In the genomic region with DNA sequence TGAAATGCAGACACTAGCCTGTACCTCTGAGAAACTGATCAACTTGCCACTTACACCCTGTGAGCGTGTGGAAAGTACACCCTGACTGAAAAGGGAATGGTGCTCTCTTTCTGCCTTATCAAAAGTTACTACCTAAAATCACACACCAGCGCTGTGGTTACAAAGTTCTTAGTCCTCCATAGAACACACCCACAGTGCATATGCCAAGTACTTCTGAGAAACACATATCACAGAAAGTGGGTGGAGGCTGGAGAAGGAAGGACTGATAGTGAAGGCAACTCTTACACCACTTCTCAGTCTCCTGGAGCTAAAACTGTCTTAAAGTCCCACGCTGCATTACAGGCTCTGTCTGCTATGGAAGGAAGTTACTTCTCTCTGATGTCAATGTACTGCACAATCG, we compare ENCODE assay signal across 13 mouse cellular contexts.
DNase-seq lines count a peak whose midpoint lies in the region; ATAC-seq and TF ChIP-seq lines count a peak whose summit lies in the region.
"Had no signal": no experiment of that assay in that cellular context is flagged by ENCODE, and none has a peak within 500 bp of the region (broad histone marks: within the 10 kb centered on the region; RNA-seq: fewer than 3 reads in every experiment).

No protein-coding gene starts in this region.

- no peak for DNase-seq in lung, embryonic 14.5 days
- DNase-seq in lung, adult 18-20 months: no peak
- DNase-seq in brain, adult 2 months (ENCODE audit: low read depth, low spot score): peak; percentile 74
- peak; percentile 36 for DNase-seq in large intestine, adult 2 months (ENCODE audit: low read depth, low spot score)
- no peak for DNase-seq in layer of hippocampus, postnatal 14 days (ENCODE audit: low spot score in 2 of 2)
- DNase-seq in left cerebral cortex, postnatal 36 days (ENCODE audit: low spot score in 2 of 2): no peak
- no peak for DNase-seq in adrenal gland, postnatal 4 days (ENCODE audit: low spot score in 2 of 2)
- DNase-seq: adrenal gland, adult 8-10 months; cerebellum, adult 9-10 months; kidney, adult 18-20 months; thymus, postnatal 36 days had no signal

- intact Hi-C loops in left cerebral cortex, postnatal 36 days (cut with DNase I): no loop called here

- peak overlapping the region; percentile 72 for H3K27ac ChIP-seq in lung, embryonic 14.5 days (ENCODE audit: low read depth)
- peak overlapping the region; percentile 60 for H3K27ac ChIP-seq in small intestine, adult 2 months (ENCODE audit: insufficient read depth, low read depth, low read length)
- H3K27ac ChIP-seq: left cerebral cortex, adult 2 months had no signal

- no peak for TF ChIP-seq POLR2A in small intestine, adult 2 months (IDR thresholded peaks at IDR 0.05; ENCODE audit: low read depth, low read length)

- 0 out of 2 replicates have a peak, but pooled peaks have one; percentile 7 for ATAC-seq in lung, embryonic 14.5 days (ENCODE audit: insufficient read depth)

- H3K36me3 ChIP-seq in lung, embryonic 14.5 days (ENCODE audit: insufficient read depth): no peaks in the 10 kb centered on the region
- no peaks in the 10 kb centered on the region for H3K36me3 ChIP-seq in small intestine, adult 2 months (ENCODE audit: control insufficient read depth, insufficient read depth, low read length)

- WGBS in lung, embryonic 14.5 days: 77% methylated on average over 4 of the region's 4 CpGs
- WGBS in large intestine, adult 2 months: 32% methylated on average over 4 of the region's 4 CpGs
- WGBS in small intestine, adult 2 months: 27% methylated on average over 4 of the region's 4 CpGs

- H3K9ac ChIP-seq in lung, embryonic 14.5 days: no peak overlapping the region

- TF ChIP-seq CTCF in lung, embryonic 14.5 days (IDR thresholded peaks at IDR 0.05; ENCODE audit: low read depth): no peak
- no peak for TF ChIP-seq CTCF in small intestine, adult 2 months (IDR thresholded peaks at IDR 0.05; ENCODE audit: extremely low read depth, insufficient read length, insufficient replicate concordance, low read depth, low read length)

- no peaks in the 10 kb centered on the region for H3K27me3 ChIP-seq in lung, embryonic 14.5 days (ENCODE audit: insufficient read depth, low read length)
- H3K27me3 ChIP-seq in small intestine, adult 2 months (ENCODE audit: control insufficient read depth, insufficient read depth, low read length): no peaks in the 10 kb centered on the region

- peaks cover 15% of the 10 kb centered on the region for H3K4me1 ChIP-seq in lung, embryonic 14.5 days (ENCODE audit: insufficient read depth)
- H3K4me1 ChIP-seq in small intestine, adult 2 months (ENCODE audit: control insufficient read depth, insufficient read depth, insufficient read length, low read length): peaks cover 18% of the 10 kb centered on the region; the same call in 1 of the 2 replicates

- H3K9me3 ChIP-seq in lung, embryonic 14.5 days (ENCODE audit: low read depth, low read length): no peaks in the 10 kb centered on the region

- peak overlapping the region; percentile 10; the same call in 1 of the 2 replicates for H3K4me2 ChIP-seq in lung, embryonic 14.5 days

- no peak overlapping the region for H3K4me3 ChIP-seq in lung, embryonic 14.5 days (ENCODE audit: low read depth, low read length)
- H3K4me3 ChIP-seq in small intestine, adult 2 months (ENCODE audit: low read depth, low read length): no peak overlapping the region
- H3K4me3 ChIP-seq: left cerebral cortex, adult 2 months had no signal

Comparison
In these comparisons a context has a peak if more than half of its experiments do, and no peak if none do; other contexts are left out.
1. DNase-seq: peak in brain, adult 2 months (single experiment) and large intestine, adult 2 months (single experiment); none in lung, embryonic 14.5 days (single experiment), lung, adult 18-20 months (0 of 2), layer of hippocampus, postnatal 14 days (0 of 2), left cerebral cortex, postnatal 36 days (0 of 2) and adrenal gland, postnatal 4 days (0 of 2).